Mouse (Mus musculus) heart, embryonic 10.5 days (tissue): Measurements from ENCODE around the gene Scyl3. TPM values are rescaled to one million over a fixed set of nuclear protein-coding genes. Genes with fewer than 3 reads are reported as not detected.
A peak's percentile ranks its signal among the peaks of the same experiment; 100 is the strongest.

Experiments
- DNase-seq: peaks from one replicate; pipeline ENCODE4 v3.0.0-alpha.2; 2017; ENCODE audit warnings: low spot score
- H3K27ac ChIP-seq: fragments of 300-500 bp; sonication (generic); 2 replicates; pipeline ENCODE4 v1.5.1; 2016; ENCODE audit warnings: mild to moderate bottlenecking
- H3K27me3 ChIP-seq: fragments of 300-500 bp; sonication (generic); 2 replicates; pipeline ENCODE4 v1.6.1; 2016; ENCODE audit warnings: mild to moderate bottlenecking; ENCODE audit not compliant: poor library complexity, insufficient read depth, severe bottlenecking
- H3K36me3 ChIP-seq: fragments of 300-500 bp; sonication (generic); 2 replicates; pipeline ENCODE4 v1.6.1; 2016; ENCODE audit warnings: mild to moderate bottlenecking, moderate library complexity
- H3K4me1 ChIP-seq: fragments of 300-500 bp; sonication (generic); 2 replicates; pipeline ENCODE4 v1.6.1; 2016; ENCODE audit warnings: mild to moderate bottlenecking
- H3K4me3 ChIP-seq: fragments of 300-500 bp; sonication (generic); 2 replicates; pipeline ENCODE4 v1.5.1; 2016; ENCODE audit warnings: mild to moderate bottlenecking, moderate library complexity
- H3K9me3 ChIP-seq: fragments of 300-500 bp; sonication (generic); 2 replicates; pipeline ENCODE4 v1.6.1; 2016; ENCODE audit warnings: mild to moderate bottlenecking, moderate library complexity
- WGBS: fragments of 180-500 bp; shearing (Covaris S2); methylation state at CpG from one replicate; pipeline ENCODE4 v1.1.7; 2016; 5-methylcytosine and 5-hydroxymethylcytosine counted together
- polyA plus RNA-seq: library from polyadenylated mRNA; unstranded; fragments of >200 nt; fragmentation: Nextera tagmentation; extraction: Ambion mirVana; gene quantifications from 2 replicates; pipeline ENCODE4 v1.2.1, GENCODE M21; 2016

Gene Scyl3
- polyA plus RNA-seq, 1 experiment from 2014 or later, result 16.4 TPM

DNA sequence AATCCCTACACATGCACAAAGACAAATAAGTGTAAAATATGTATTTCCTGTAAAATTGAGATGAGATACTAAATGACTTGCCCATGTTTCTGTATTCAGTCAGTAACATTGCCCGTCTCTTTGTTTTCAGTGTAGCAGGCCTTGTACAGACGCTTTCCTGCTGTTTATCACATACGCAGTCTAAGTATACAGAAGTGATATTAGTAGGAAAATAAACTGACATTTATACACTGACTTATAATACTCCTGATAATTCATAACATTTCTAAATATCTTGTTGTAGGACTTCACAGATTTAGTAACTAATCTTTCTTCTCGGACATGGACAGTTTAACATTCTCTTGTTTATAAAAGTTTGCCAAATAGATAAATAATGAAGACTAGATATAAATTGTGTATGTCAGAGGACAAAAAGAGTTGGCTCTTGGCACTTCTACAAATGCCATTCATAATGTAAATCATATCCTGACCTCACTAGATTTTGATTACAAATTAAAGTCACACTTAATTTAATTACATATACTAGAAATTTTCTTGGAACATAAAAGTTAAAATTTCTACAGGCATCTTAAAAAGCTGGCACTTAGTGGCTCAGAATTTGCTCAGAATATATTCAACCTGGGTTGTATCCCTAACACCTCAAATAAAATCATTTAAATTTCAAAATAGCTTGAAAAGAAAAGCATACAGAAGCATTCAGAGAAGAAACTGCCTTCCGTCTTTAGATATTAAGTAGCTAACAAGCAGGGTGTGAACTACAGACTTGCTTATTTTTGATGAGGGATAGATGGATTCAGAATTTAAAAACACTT lies 11.3 kb upstream of the Scyl3 start:
- Histone ChIP-seq H3K27me3 (no peaks in the 10 kb centered on the region), H3K27ac (no peak overlapping the region), H3K9me3 (no peaks in the 10 kb centered on the region), H3K36me3 (peaks cover 6% of the 10 kb centered on the region), H3K4me1 (no peaks in the 10 kb centered on the region), H3K4me3 (no peak overlapping the region)
- 90% methylated on average over 5 of the region's 5 CpGs for WGBS
- DNase-seq, result no peak

DNA sequence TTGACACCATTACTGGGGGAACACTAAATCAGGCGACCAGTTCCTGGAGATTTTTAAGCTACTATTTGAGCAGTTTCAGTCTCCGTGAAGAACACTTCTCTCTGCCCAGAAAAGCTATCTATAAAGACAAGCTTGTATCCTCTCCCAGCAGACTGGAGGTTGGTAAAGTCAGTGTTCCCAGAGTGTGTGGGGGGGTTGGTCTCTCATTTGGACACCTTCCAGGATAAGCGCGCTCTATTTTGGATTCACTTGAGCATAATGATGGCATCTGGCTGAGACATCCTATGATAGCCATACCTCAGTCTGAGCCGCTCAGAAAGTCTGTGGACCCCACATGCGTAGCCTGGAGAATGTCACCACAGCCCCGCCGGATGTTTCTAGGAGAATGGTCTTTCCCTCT lies 4.8 kb upstream of the Scyl3 start:
- DNase-seq, result peak; percentile 27
- Histone ChIP-seq H3K4me1 (0 out of 2 replicates have a peak, but pooled peaks cover 4% of the 10 kb centered on the region), H3K9me3 (no peaks in the 10 kb centered on the region), H3K4me3 (no peak overlapping the region), H3K36me3 (no peaks in the 10 kb centered on the region), H3K27ac (no peak overlapping the region), H3K27me3 (no peaks in the 10 kb centered on the region)
- WGBS, result 79% methylated on average over 8 of the region's 8 CpGs

GRCm38 (mm10) chr1:163929636-163930457 lies 947 bp downstream of the Scyl3 start:
- H3K9me3 ChIP-seq, result no peaks in the 10 kb centered on the region
- H3K36me3 ChIP-seq, result peaks cover 17% of the 10 kb centered on the region
- peak overlapping the region; percentile 91 for H3K4me3 ChIP-seq
- under 1% methylated on average over 77 of the region's 77 CpGs for WGBS
- H3K27ac ChIP-seq, result peak overlapping the region; percentile 92
- H3K4me1 ChIP-seq, result peaks cover 22% of the 10 kb centered on the region
- no peaks in the 10 kb centered on the region for H3K27me3 ChIP-seq
- DNase-seq, result peak; percentile 93

DNA sequence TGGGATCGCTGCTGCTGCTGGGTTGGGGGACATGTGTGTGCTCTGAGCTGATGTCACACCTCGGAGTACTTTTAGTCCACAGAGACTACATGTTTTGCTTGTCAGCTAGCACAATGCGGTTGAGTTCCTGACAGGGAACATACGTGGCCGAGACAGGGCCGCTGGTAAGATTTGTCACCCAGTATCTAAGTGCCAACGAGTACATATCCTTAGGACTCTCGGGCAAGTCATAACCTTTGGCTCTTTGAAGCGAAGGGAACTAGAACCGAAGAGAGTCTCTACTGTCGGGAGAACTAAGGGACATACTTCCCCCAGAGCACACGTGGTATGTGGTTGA lies 1.5 kb downstream of the Scyl3 start:
- peaks cover 22% of the 10 kb centered on the region for H3K4me1 ChIP-seq
- 2% methylated on average over 12 of the region's 12 CpGs for WGBS
- no peak for DNase-seq
- no peaks in the 10 kb centered on the region for H3K27me3 ChIP-seq
- H3K36me3 ChIP-seq, result peaks cover 23% of the 10 kb centered on the region
- H3K9me3 ChIP-seq, result no peaks in the 10 kb centered on the region
- peak overlapping the region; percentile 91 for H3K4me3 ChIP-seq
- H3K27ac ChIP-seq, result peak overlapping the region; percentile 92

DNA sequence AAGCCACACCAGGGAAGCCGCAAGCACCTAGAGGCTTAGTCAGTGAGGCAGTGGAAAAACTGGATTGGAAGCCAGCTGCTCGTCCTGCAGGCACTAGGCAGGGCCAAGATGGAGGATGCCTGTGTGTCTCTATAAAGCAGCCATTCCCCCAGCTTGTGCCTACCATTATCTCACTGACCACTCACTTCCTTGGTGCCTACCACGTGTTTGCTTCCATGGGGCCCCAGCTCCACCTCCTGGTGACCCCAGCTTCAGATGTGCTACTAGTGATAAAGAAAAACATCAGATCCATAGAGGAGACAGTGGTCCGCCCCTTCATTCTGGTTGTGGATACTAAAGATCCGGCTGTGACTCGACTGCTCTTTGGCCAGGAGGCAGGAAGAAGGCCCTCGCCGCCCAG lies 2.9 kb downstream of the Scyl3 start:
- Histone ChIP-seq H3K4me1 (peaks cover 22% of the 10 kb centered on the region), H3K9me3 (no peaks in the 10 kb centered on the region), H3K27me3 (no peaks in the 10 kb centered on the region), H3K4me3 (no peak overlapping the region), H3K27ac (no peak overlapping the region), H3K36me3 (peaks cover 37% of the 10 kb centered on the region)
- WGBS, result 76% methylated on average over 8 of the region's 8 CpGs
- DNase-seq, result no peak

DNA sequence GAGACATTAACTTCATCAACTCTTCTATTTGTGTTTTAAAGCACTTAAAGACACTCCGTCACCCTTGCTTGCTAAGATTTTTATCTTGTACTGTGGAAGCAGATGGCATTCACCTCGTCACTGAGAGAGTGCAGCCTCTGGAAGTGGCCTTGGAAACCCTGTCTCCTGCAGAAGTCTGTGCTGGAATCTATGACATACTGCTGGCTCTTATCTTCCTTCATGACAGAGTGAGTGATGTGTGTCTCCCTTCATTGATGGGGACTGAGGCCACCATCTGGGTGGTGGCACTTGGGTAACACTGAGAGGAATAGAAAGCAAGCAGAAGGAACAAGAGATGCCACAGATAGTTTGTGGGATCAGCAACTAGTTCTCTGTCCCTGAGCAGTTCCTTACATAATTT lies 5.7 kb downstream of the Scyl3 start:
- Histone ChIP-seq H3K27me3 (no peaks in the 10 kb centered on the region), H3K36me3 (peaks cover 61% of the 10 kb centered on the region), H3K9me3 (no peaks in the 10 kb centered on the region), H3K27ac (no peak overlapping the region), H3K4me1 (peaks cover 16% of the 10 kb centered on the region), H3K4me3 (no peak overlapping the region)
- no peak for DNase-seq
- WGBS, result 44% methylated on average over 2 of the region's 2 CpGs

DNA sequence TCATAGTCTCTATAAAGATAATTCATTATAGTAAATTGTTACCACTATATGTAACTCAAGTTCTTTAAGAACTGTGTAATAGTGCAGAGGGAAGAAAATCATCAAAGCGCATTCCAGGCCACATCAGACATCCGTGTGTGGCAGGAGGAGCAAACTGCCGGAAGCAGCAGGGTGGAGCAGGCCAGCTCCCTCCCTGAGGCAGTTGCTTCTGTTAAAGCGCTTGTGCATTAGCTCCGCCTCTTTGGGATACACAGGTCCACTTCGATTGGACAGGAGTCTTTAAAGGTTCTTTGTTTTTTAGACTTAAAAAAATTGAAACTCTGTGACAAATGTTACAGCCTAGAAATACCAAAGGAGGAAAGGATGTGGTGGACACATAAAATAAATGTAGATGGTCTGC lies 13.2 kb downstream of the Scyl3 start:
- Histone ChIP-seq H3K27ac (no peak overlapping the region), H3K9me3 (no peaks in the 10 kb centered on the region), H3K4me3 (no peak overlapping the region), H3K36me3 (peaks cover 90% of the 10 kb centered on the region), H3K27me3 (no peaks in the 10 kb centered on the region), H3K4me1 (no peaks in the 10 kb centered on the region)
- DNase-seq, result no peak
- WGBS, result 76% methylated on average over 6 of the region's 6 CpGs

- 77% methylated on average over 2 of the region's 2 CpGs for whole genome bisulfite sequencing
Measured at GRCm38 (mm10) chr1:163953396-163953795, 24.5 kb downstream of the Scyl3 start.

DNA sequence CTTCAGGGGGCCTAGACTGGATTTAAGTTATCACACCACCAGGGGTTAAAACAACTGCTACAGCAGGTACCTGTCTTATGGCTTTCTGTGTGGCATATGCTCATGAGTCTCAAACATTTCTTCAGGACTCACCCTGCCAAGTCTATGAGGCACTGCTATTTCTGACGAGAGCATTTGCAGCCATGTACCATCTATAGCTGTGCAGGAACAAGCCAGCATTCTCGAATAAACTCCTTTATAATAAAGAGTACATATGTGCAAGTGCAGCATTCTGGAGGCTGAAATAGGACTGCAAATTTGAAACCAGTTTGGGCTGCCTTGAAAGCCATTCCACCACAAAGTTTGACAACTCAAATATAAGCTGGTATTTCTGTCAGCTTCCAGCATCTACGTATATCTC lies 29.1 kb downstream of the Scyl3 start:
- H3K4me1 ChIP-seq, result no peaks in the 10 kb centered on the region
- H3K4me3 ChIP-seq, result no peak overlapping the region
- H3K9me3 ChIP-seq, result no peaks in the 10 kb centered on the region
- DNase-seq, result no peak
- H3K27me3 ChIP-seq, result no peaks in the 10 kb centered on the region
- H3K27ac ChIP-seq, result no peak overlapping the region
- WGBS, result 84% methylated on average over 3 of the region's 3 CpGs
- H3K36me3 ChIP-seq, result peaks cover 75% of the 10 kb centered on the region

More at GRCm38 (mm10) chr1:163953396-163953795, 24.5 kb downstream of the Scyl3 start:
- Histone ChIP-seq H3K9me3 (no peaks in the 10 kb centered on the region), H3K27ac (no peak overlapping the region), H3K36me3 (peaks cover 91% of the 10 kb centered on the region), H3K27me3 (no peaks in the 10 kb centered on the region), H3K4me3 (no peak overlapping the region), H3K4me1 (no peaks in the 10 kb centered on the region)
- no peak for DNase-seq

DNA sequence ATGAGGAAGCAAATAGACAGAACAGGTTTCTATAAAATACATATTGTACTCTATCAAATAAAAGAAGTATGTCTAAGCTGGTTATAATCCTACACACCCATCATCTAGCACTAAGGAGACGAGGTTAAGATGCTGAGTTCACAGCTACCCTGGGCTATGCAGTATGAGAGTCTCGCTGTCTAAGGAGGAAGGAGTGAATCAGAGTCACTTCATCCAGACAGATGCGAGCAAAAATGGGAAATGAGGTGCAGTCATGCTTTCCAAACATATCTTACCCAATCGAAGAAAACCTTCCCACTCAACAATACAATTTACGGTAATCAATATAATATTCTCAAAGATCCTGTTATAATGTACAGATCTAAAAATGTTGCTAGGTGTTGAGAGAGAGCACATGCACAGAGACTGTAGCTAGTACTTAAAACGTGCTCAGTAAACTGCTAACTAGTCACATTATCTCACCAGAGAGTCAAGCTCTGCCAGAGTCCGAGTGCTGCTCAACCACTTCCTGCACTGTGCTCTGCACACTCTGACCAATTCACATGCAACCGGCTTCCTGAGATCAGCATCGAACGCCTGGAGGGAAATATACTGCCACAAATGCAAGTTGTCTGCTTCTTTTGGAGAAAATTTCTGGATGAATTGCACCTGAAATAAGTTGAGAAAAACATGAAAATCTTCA lies 35.2 kb downstream of the Scyl3 start:
- 89% methylated on average over 10 of the region's 10 CpGs for WGBS

GRCm38 (mm10) chr1:163974471-163974870 lies 45.6 kb downstream of the Scyl3 start:
- H3K4me1 ChIP-seq, result peaks cover 11% of the 10 kb centered on the region; the same call in 1 of the 2 replicates
- no peak for DNase-seq
- H3K27ac ChIP-seq, result no peak overlapping the region
- no peaks in the 10 kb centered on the region for H3K9me3 ChIP-seq
- no peaks in the 10 kb centered on the region for H3K27me3 ChIP-seq
- H3K4me3 ChIP-seq, result no peak overlapping the region
- 86% methylated on average over 1 of the region's 1 CpGs for WGBS
- H3K36me3 ChIP-seq, result peaks cover 18% of the 10 kb centered on the region

More for the DNA sequence above, 35.2 kb downstream of the Scyl3 start:
- H3K4me1 ChIP-seq, result no peaks in the 10 kb centered on the region
- no peak overlapping the region for H3K4me3 ChIP-seq
- H3K36me3 ChIP-seq, result peaks cover 47% of the 10 kb centered on the region
- no peak for DNase-seq
- H3K9me3 ChIP-seq, result no peaks in the 10 kb centered on the region
- no peak overlapping the region for H3K27ac ChIP-seq
- no peaks in the 10 kb centered on the region for H3K27me3 ChIP-seq

DNA sequence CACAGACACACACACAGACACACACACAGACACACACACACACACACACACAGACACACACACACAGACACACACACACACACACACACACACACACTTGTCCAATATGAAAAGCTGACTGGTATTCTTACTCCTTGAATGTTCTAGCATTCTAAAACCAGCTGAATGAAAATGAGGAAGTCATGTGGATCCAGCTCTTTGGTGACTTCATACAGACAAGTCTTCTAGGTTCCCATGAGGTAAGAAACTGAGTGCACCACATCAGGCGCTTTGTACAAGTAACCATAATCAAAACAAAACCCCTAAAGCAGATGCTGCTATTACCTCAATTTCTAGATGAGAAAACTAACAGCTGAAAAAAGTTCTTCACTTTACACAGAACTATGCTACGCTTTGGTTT lies 46.2 kb downstream of the Scyl3 start:
- no peaks in the 10 kb centered on the region for H3K9me3 ChIP-seq
- no peak overlapping the region for H3K4me3 ChIP-seq
- peaks cover 24% of the 10 kb centered on the region for H3K36me3 ChIP-seq
- H3K4me1 ChIP-seq, result peaks cover 7% of the 10 kb centered on the region; the same call in 1 of the 2 replicates
- DNase-seq, result no peak
- no peak overlapping the region for H3K27ac ChIP-seq
- H3K27me3 ChIP-seq, result no peaks in the 10 kb centered on the region
- 92% methylated on average over 2 of the region's 2 CpGs for WGBS

DNA sequence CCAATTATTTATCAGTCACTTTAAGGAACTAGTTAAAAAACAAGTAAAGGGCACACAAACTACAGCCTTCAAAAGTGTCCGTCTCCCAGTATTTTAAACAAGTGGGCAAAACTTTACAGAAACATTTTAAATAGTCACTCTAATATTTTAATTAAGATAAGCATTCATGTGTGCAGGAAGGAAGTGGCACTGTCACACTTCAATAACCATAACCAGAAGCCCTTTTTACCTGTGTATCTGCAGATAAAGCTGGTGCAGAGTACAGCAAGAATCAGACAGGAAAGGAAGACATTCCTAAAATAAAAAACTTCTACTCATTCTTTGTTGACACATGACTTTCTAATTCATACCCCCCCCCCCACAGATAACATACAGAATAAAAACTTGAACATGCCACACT lies 47.6 kb downstream of the Scyl3 start:
- DNase-seq, result no peak
- H3K27me3 ChIP-seq, result no peaks in the 10 kb centered on the region
- H3K4me3 ChIP-seq, result no peak overlapping the region
- peaks cover 34% of the 10 kb centered on the region for H3K36me3 ChIP-seq
- H3K27ac ChIP-seq, result no peak overlapping the region
- H3K9me3 ChIP-seq, result no peaks in the 10 kb centered on the region
- WGBS, result 83% methylated on average over 1 of the region's 1 CpGs
- H3K4me1 ChIP-seq, result 0 out of 2 replicates have a peak, but pooled peaks cover 3% of the 10 kb centered on the region
